Mouse (Mus musculus): Measurements from ENCODE around the gene Bdh1. TPM values are rescaled to one million over a fixed set of nuclear protein-coding genes. Genes with fewer than 3 reads are reported as not detected.

Gene Bdh1
- polyA plus RNA-seq, 1 experiment from 2014 or later: 3.1 TPM

GRCm38 (mm10) chr16:31454013-31454412 lies 31.9 kb downstream of the Bdh1 start:
- Histone ChIP-seq H3K27me3 (ENCODE audit: insufficient read depth, low read length) (no peaks in the 10 kb centered on the region), H3K4me3 (ENCODE audit: low read depth, low read length) (no peak overlapping the region), H3K27ac (ENCODE audit: low read depth) (no peak overlapping the region), H3K4me2 (no peak overlapping the region), H3K36me3 (ENCODE audit: insufficient read depth) (no peaks in the 10 kb centered on the region), H3K9ac (no peak overlapping the region), H3K9me3 (ENCODE audit: low read depth, low read length) (no peaks in the 10 kb centered on the region), H3K4me1 (ENCODE audit: insufficient read depth) (no peaks in the 10 kb centered on the region)
- 76% methylated on average over 4 of the region's 4 CpGs for WGBS
- DNase-seq (no peak), ATAC-seq (ENCODE audit: insufficient read depth) (no peak)
- no peak for TF ChIP-seq CTCF (IDR thresholded peaks at IDR 0.05; ENCODE audit: low read depth)

- Histone ChIP-seq H3K4me2 (no peak overlapping the region), H3K4me3 (ENCODE audit: low read depth, low read length) (no peak overlapping the region), H3K27ac (ENCODE audit: low read depth) (no peak overlapping the region), H3K27me3 (ENCODE audit: insufficient read depth, low read length) (no peaks in the 10 kb centered on the region), H3K9me3 (ENCODE audit: low read depth, low read length) (no peaks in the 10 kb centered on the region), H3K4me1 (ENCODE audit: insufficient read depth) (no peaks in the 10 kb centered on the region), H3K9ac (no peak overlapping the region), H3K36me3 (ENCODE audit: insufficient read depth) (no peaks in the 10 kb centered on the region)
- TF ChIP-seq CTCF (IDR thresholded peaks at IDR 0.05; ENCODE audit: low read depth): no peak
- DNase-seq (peak; percentile 40), ATAC-seq (ENCODE audit: insufficient read depth) (no peak)
- 53% methylated on average over 21 of the region's 21 CpGs for WGBS
Measured at GRCm38 (mm10) chr16:31455276-31456045, 33.4 kb downstream of the Bdh1 start.

- H3K27ac ChIP-seq (ENCODE audit: low read depth): peak overlapping the region; percentile 59; the same call in 1 of the 2 replicates
- peak; percentile 96 for TF ChIP-seq CTCF (IDR thresholded peaks at IDR 0.05; ENCODE audit: low read depth)
- H3K9ac ChIP-seq: peak overlapping the region; percentile 66
- no peaks in the 10 kb centered on the region for H3K4me1 ChIP-seq (ENCODE audit: insufficient read depth)
- peak overlapping the region; percentile 78 for H3K4me2 ChIP-seq
- no peaks in the 10 kb centered on the region for H3K9me3 ChIP-seq (ENCODE audit: low read depth, low read length)
- ATAC-seq (ENCODE audit: insufficient read depth) (peak; percentile 53; the same call in 1 of the 2 replicates), DNase-seq (peak; percentile 95)
- no peaks in the 10 kb centered on the region for H3K36me3 ChIP-seq (ENCODE audit: insufficient read depth)
- no peaks in the 10 kb centered on the region for H3K27me3 ChIP-seq (ENCODE audit: insufficient read depth, low read length)
- H3K4me3 ChIP-seq (ENCODE audit: low read depth, low read length): peak overlapping the region; percentile 39
- WGBS: 2% methylated on average over 17 of the region's 17 CpGs
Measured at GRCm38 (mm10) chr16:31458229-31458918, 36.3 kb downstream of the Bdh1 start.

GRCm38 (mm10) chr16:31459968-31460461 lies 37.9 kb downstream of the Bdh1 start:
- H3K4me3 ChIP-seq (ENCODE audit: low read depth, low read length): no peak overlapping the region
- no peaks in the 10 kb centered on the region for H3K27me3 ChIP-seq (ENCODE audit: insufficient read depth, low read length)
- WGBS: 27% methylated on average over 9 of the region's 10 CpGs
- H3K9me3 ChIP-seq (ENCODE audit: low read depth, low read length): no peaks in the 10 kb centered on the region
- H3K4me1 ChIP-seq (ENCODE audit: insufficient read depth): no peaks in the 10 kb centered on the region
- peak overlapping the region; percentile 25; the same call in 1 of the 2 replicates for H3K4me2 ChIP-seq
- no peak for TF ChIP-seq CTCF (IDR thresholded peaks at IDR 0.05; ENCODE audit: low read depth)
- no peak overlapping the region for H3K9ac ChIP-seq
- ATAC-seq (ENCODE audit: insufficient read depth): peak; percentile 79
- H3K27ac ChIP-seq (ENCODE audit: low read depth): peak overlapping the region; percentile 50; the same call in 1 of the 2 replicates
- DNase-seq: peak; percentile 60
- H3K36me3 ChIP-seq (ENCODE audit: insufficient read depth): no peaks in the 10 kb centered on the region

GRCm38 (mm10) chr16:31460506-31460905 lies 38.4 kb downstream of the Bdh1 start:
- no peak overlapping the region for H3K4me3 ChIP-seq (ENCODE audit: low read depth, low read length)
- H3K4me1 ChIP-seq (ENCODE audit: insufficient read depth): no peaks in the 10 kb centered on the region
- ATAC-seq (ENCODE audit: insufficient read depth) (no peak; the same call in 1 of the 2 replicates), DNase-seq (no peak)
- TF ChIP-seq CTCF (IDR thresholded peaks at IDR 0.05; ENCODE audit: low read depth): no peak
- H3K27me3 ChIP-seq (ENCODE audit: insufficient read depth, low read length): no peaks in the 10 kb centered on the region
- WGBS: 40% methylated on average over 13 of the region's 13 CpGs
- 0 out of 2 replicates have a peak overlapping the region, but pooled peaks have one; percentile 25 for H3K4me2 ChIP-seq
- H3K27ac ChIP-seq (ENCODE audit: low read depth): no peak overlapping the region; the same call in 1 of the 2 replicates
- no peaks in the 10 kb centered on the region for H3K9me3 ChIP-seq (ENCODE audit: low read depth, low read length)
- no peak overlapping the region for H3K9ac ChIP-seq
- H3K36me3 ChIP-seq (ENCODE audit: insufficient read depth): no peaks in the 10 kb centered on the region

- no peak overlapping the region for H3K9ac ChIP-seq
- TF ChIP-seq CTCF (IDR thresholded peaks at IDR 0.05; ENCODE audit: low read depth): no peak
- H3K36me3 ChIP-seq (ENCODE audit: insufficient read depth): no peaks in the 10 kb centered on the region
- H3K9me3 ChIP-seq (ENCODE audit: low read depth, low read length): no peaks in the 10 kb centered on the region
- no peak overlapping the region for H3K27ac ChIP-seq (ENCODE audit: low read depth)
- WGBS: 53% methylated on average over 5 of the region's 5 CpGs
- H3K4me3 ChIP-seq (ENCODE audit: low read depth, low read length): no peak overlapping the region
- DNase-seq (no peak), ATAC-seq (ENCODE audit: insufficient read depth) (no peak)
- H3K27me3 ChIP-seq (ENCODE audit: insufficient read depth, low read length): no peaks in the 10 kb centered on the region
- no peak overlapping the region for H3K4me2 ChIP-seq
- H3K4me1 ChIP-seq (ENCODE audit: insufficient read depth): no peaks in the 10 kb centered on the region
Measured at GRCm38 (mm10) chr16:31461046-31461445, 39.0 kb downstream of the Bdh1 start.
